Mouse (Mus musculus): ENCODE results near the gene Casp8ap2. TPM values are rescaled to one million over a fixed set of nuclear protein-coding genes. Genes with fewer than 3 reads are reported as not detected.

Gene Casp8ap2
- total and polyA plus RNA-seq, 3 experiments: 18.2 to 93.5 (median 29.8) TPM

- peaks cover 0 to 3% of the 10 kb centered on the region in 2 experiments; a peak in 1 of 4 replicates for H3K36me3 ChIP-seq (ENCODE audit: control insufficient read depth in 1 of 2, insufficient read depth in 2 of 2, low read length in 2 of 2)
- TF ChIP-seq RAD21 (IDR thresholded peaks at IDR 0.05; ENCODE audit: low read depth, low read length) (peak; percentile 88), SMC3 (IDR thresholded peaks at IDR 0.05; ENCODE audit: low read depth, low read length) (peak; percentile 78), ZNF384 (IDR thresholded peaks at IDR 0.05; ENCODE audit: low read depth, low read length) (peak; percentile 78), MAX (IDR thresholded peaks at IDR 0.05; ENCODE audit: low read length) (0 out of 2 replicates have a peak, but pooled peaks have one; percentile 29), UBTF (IDR thresholded peaks at IDR 0.05; ENCODE audit: borderline replicate concordance, insufficient read depth, low read depth, low read length) (no peak), GABPA (IDR thresholded peaks at IDR 0.05; ENCODE audit: low read depth, low read length) (no peak), GATA1 (IDR thresholded peaks at IDR 0.05; ENCODE audit: low read depth, low read length) (no peak), MYC (IDR thresholded peaks at IDR 0.05; ENCODE audit: low read depth, low read length) (0 out of 2 replicates have a peak, but pooled peaks have one; percentile 33), ZC3H11A (IDR thresholded peaks at IDR 0.05; ENCODE audit: low read depth, low read length) (peak; percentile 65), CTCF (IDR thresholded peaks at IDR 0.05 in 2 of 3, conservative IDR thresholded peaks at IDR 0.05 in 1 of 3; ENCODE audit: control insufficient read depth in 1 of 3, insufficient read depth in 1 of 3, low read depth in 2 of 3, low read length in 3 of 3, poor library complexity in 1 of 3, severe bottlenecking in 1 of 3) (peak; percentile 36 to 83 (median 60); a peak in 5 of 6 replicates)
- peak; percentile 67 for DNase-seq (ENCODE audit: low read depth, low spot score)
- H3K27ac ChIP-seq (ENCODE audit: control insufficient read depth, low read depth, low read length): no peak overlapping the region
- no peaks in the 10 kb centered on the region for H3K9me3 ChIP-seq (replicated peaks; ENCODE audit: insufficient read depth, low read length)
- H3K4me1 ChIP-seq (ENCODE audit: control insufficient read depth in 1 of 2, insufficient read depth in 2 of 2, low read length in 2 of 2): peaks cover 0 to 7% of the 10 kb centered on the region in 2 experiments; a peak in 1 of 4 replicates
- no peaks in the 10 kb centered on the region for H3K79me2 ChIP-seq (ENCODE audit: control insufficient read depth, insufficient read depth, low read length, poor library complexity)
- H3K9ac ChIP-seq (ENCODE audit: control insufficient read depth, low read depth, low read length, poor library complexity, severe bottlenecking): no peak overlapping the region
- H3K4me3 ChIP-seq (ENCODE audit: control insufficient read depth in 1 of 2, insufficient read depth in 1 of 2, low read depth in 2 of 2, low read length in 2 of 2): no peak overlapping the region
- H3K27me3 ChIP-seq (ENCODE audit: control insufficient read depth in 1 of 2, insufficient read depth in 2 of 2, low read length in 2 of 2): peaks cover 2% of the 10 kb centered on the region in 2 experiments; a peak in 2 of 4 replicates
Measured at GRCm38 (mm10) chr4:32572118-32572517, 43.1 kb upstream of the Casp8ap2 start.

GRCm38 (mm10) chr4:32573586-32573985 lies 41.7 kb upstream of the Casp8ap2 start:
- Histone ChIP-seq H3K4me3 (ENCODE audit: control insufficient read depth in 1 of 2, insufficient read depth in 1 of 2, low read depth in 2 of 2, low read length in 2 of 2) (no peak overlapping the region), H3K27ac (ENCODE audit: control insufficient read depth, low read depth, low read length) (no peak overlapping the region), H3K9ac (ENCODE audit: control insufficient read depth, low read depth, low read length, poor library complexity, severe bottlenecking) (no peak overlapping the region), H3K4me1 (ENCODE audit: control insufficient read depth in 1 of 2, insufficient read depth in 2 of 2, low read length in 2 of 2) (peaks cover 0 to 7% of the 10 kb centered on the region in 2 experiments; a peak in 1 of 4 replicates), H3K27me3 (ENCODE audit: control insufficient read depth in 1 of 2, insufficient read depth in 2 of 2, low read length in 2 of 2) (peaks cover 0 to 2% of the 10 kb centered on the region in 2 experiments; a peak in 2 of 4 replicates), H3K79me2 (ENCODE audit: control insufficient read depth, insufficient read depth, low read length, poor library complexity) (no peaks in the 10 kb centered on the region), H3K36me3 (ENCODE audit: control insufficient read depth in 1 of 2, insufficient read depth in 2 of 2, low read length in 2 of 2) (peaks cover 0 to 3% of the 10 kb centered on the region in 2 experiments; a peak in 1 of 4 replicates), H3K9me3 (replicated peaks; ENCODE audit: insufficient read depth, low read length) (no peaks in the 10 kb centered on the region)
- no peak for DNase-seq (ENCODE audit: low read depth, low spot score)
- no peak for TF ChIP-seq MEF2A (IDR thresholded peaks at IDR 0.05; ENCODE audit: extremely low read depth, insufficient replicate concordance, low read depth, low read length, poor library complexity, severe bottlenecking)

GRCm38 (mm10) chr4:32574604-32575003 lies 40.6 kb upstream of the Casp8ap2 start:
- peak; percentile 52 for DNase-seq (ENCODE audit: low read depth, low spot score)
- H3K27ac ChIP-seq (ENCODE audit: control insufficient read depth, low read depth, low read length): no peak overlapping the region
- TF ChIP-seq ETS1 (IDR thresholded peaks at IDR 0.05; ENCODE audit: low read depth, low read length): no peak
- no peak for TF ChIP-seq USF2 (IDR thresholded peaks at IDR 0.05; ENCODE audit: borderline replicate concordance in 1 of 2, insufficient read depth in 1 of 2, low read depth in 1 of 2, low read length in 2 of 2)
- no peak for TF ChIP-seq HCFC1 (IDR thresholded peaks at IDR 0.05; ENCODE audit: low read depth, low read length)
- no peak for TF ChIP-seq ZKSCAN1 (IDR thresholded peaks at IDR 0.05; ENCODE audit: low read depth, low read length)
- no peak for TF ChIP-seq TBP (IDR thresholded peaks at IDR 0.05; ENCODE audit: low read depth, low read length)
- no peak for TF ChIP-seq KAT2A (conservative IDR thresholded peaks at IDR 0.05; ENCODE audit: low read depth, low read length)
- TF ChIP-seq E2F4 (IDR thresholded peaks at IDR 0.05; ENCODE audit: borderline replicate concordance, low read depth, low read length): no peak
- no peak for TF ChIP-seq USF1 (IDR thresholded peaks at IDR 0.05; ENCODE audit: low read depth, low read length)
- peak; percentile 28; the same call in 1 of the 2 replicates for TF ChIP-seq SMC3 (IDR thresholded peaks at IDR 0.05; ENCODE audit: low read depth, low read length)
- no peak for TF ChIP-seq NELFE (IDR thresholded peaks at IDR 0.05; ENCODE audit: low read depth, low read length)
- no peak for TF ChIP-seq ZNF384 (IDR thresholded peaks at IDR 0.05; ENCODE audit: low read depth, low read length)
- TF ChIP-seq POLR2A (IDR thresholded peaks at IDR 0.05; ENCODE audit: control insufficient read depth in 1 of 2, insufficient read depth in 1 of 2, low read depth in 1 of 2, low read length in 2 of 2, poor library complexity in 1 of 2): no peak
- TF ChIP-seq ELF1 (IDR thresholded peaks at IDR 0.05; ENCODE audit: low read depth, low read length): no peak
- TF ChIP-seq MYB (IDR thresholded peaks at IDR 0.05; ENCODE audit: low read depth, low read length): no peak
- no peak for TF ChIP-seq EP300 (IDR thresholded peaks at IDR 0.05; ENCODE audit: low read depth in 1 of 2, low read length in 2 of 2)
- no peak for TF ChIP-seq POLR2AphosphoS5 (IDR thresholded peaks at IDR 0.05; ENCODE audit: borderline replicate concordance, low read depth, low read length)
- no peak for TF ChIP-seq GABPA (IDR thresholded peaks at IDR 0.05; ENCODE audit: low read depth, low read length)

More at GRCm38 (mm10) chr4:32574604-32575003, 40.6 kb upstream of the Casp8ap2 start:
- Histone ChIP-seq H3K4me1 (ENCODE audit: control insufficient read depth in 1 of 2, insufficient read depth in 2 of 2, low read length in 2 of 2) (peaks cover 0 to 7% of the 10 kb centered on the region in 2 experiments; a peak in 1 of 4 replicates), H3K9me3 (replicated peaks; ENCODE audit: insufficient read depth, low read length) (no peaks in the 10 kb centered on the region), H3K4me3 (ENCODE audit: control insufficient read depth in 1 of 2, insufficient read depth in 1 of 2, low read depth in 2 of 2, low read length in 2 of 2) (no peak overlapping the region), H3K27me3 (ENCODE audit: control insufficient read depth in 1 of 2, insufficient read depth in 2 of 2, low read length in 2 of 2) (peaks cover 0 to 3% of the 10 kb centered on the region in 2 experiments; a peak in 2 of 4 replicates), H3K79me2 (ENCODE audit: control insufficient read depth, insufficient read depth, low read length, poor library complexity) (no peaks in the 10 kb centered on the region), H3K9ac (ENCODE audit: control insufficient read depth, low read depth, low read length, poor library complexity, severe bottlenecking) (no peak overlapping the region), H3K36me3 (ENCODE audit: control insufficient read depth in 1 of 2, insufficient read depth in 2 of 2, low read length in 2 of 2) (peaks cover 0 to 3% of the 10 kb centered on the region in 2 experiments; a peak in 1 of 4 replicates)

Data from MEL (cell line).